Mouse (Mus musculus): ENCODE results near the gene Csf2rb. TPM values are rescaled to one million over a fixed set of nuclear protein-coding genes. Genes with fewer than 3 reads are reported as not detected.

Csf2rb gene
- total RNA-seq, 2 experiments from 2014 or later, result 3.3 to 3.8 TPM

DNA sequence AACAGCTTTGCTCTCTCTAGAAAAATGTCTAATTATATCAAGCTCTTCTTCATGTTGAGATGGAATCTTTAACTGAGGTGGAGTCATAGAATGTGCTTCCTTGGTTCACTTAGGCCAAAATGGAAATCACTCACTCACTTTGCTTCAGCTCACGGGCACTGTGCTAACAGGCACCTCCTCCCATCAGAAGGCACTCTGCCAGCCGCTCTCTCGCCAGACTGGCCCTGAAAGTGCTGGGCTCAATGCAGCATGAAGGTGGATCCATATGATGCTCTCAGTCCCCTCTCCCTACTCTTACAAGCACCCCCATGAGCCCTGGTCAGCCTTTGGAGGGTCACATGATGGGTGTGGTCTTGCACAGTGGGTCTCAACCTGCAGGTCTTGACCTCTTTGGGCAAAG lies 48.7 kb downstream of the Csf2rb start:
- no peak for DNase-seq (ENCODE audit: low spot score in 2 of 2)

DNA sequence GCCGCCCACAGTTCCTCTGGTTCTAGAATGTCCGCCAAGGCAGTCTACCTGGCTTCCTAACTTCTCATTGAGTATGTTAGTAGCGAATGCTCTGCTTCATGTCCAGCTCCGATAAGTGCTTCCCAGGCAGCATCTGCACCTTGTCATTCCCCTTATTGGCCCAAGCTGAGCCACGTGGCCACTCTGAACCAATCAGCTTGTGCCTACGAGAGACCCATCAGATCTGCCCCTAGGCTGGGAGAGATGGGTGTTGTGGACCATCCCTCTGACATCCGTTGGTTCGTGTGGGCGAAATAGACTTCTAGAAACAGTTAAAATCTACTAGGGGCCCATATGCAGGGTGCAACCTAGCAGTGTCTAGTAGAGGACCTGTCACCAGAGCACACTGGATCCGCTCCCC lies 52.3 kb downstream of the Csf2rb start:
- no peak for DNase-seq (ENCODE audit: low spot score in 2 of 2)

DNA sequence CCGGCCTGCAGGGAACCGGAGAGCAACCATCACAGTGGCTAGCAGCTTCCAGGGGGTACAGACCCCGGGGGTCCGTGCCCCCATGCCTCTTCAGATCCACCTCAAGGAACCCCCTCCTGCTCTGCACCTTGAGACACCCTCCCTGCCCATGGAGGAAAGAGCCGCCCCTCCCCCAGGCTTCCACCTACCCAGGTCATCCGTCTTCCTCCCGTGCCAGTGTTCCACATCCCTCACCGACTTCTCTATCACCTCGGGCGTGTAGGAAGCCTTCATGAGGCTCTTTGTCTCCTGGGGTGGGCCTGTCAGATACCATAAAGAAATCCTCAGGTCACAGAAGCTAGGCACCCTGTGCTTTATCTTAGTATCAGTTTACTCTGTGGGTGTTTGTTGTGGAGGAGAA lies 53.0 kb downstream of the Csf2rb start:
- no peak for DNase-seq (ENCODE audit: low spot score in 2 of 2)

DNA sequence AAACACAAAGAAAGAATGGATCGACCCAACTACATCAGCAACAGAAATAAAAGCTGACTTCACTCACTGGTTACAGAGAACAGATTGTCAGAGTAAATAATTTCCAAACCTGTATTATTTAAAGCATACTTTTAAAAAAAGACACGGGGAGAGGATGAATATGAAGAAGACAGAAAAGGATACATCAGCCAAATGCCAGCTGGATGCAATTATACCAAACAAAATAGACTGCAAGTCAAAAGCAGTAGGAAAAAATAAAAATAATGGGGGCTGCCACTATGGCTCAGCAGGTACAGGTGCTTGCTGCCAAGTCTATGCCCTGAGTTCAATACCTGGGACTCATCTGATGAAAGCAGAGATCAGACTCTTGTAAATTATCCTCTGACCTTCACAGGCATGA lies 54.7 kb downstream of the Csf2rb start:
- DNase-seq (ENCODE audit: low spot score in 2 of 2), result no peak

- DNase-seq (ENCODE audit: low spot score in 2 of 2), result peak in 1 of 2 experiments; percentile 64
Measured at GRCm38 (mm10) chr15:78380741-78381140, 55.2 kb downstream of the Csf2rb start.

DNA sequence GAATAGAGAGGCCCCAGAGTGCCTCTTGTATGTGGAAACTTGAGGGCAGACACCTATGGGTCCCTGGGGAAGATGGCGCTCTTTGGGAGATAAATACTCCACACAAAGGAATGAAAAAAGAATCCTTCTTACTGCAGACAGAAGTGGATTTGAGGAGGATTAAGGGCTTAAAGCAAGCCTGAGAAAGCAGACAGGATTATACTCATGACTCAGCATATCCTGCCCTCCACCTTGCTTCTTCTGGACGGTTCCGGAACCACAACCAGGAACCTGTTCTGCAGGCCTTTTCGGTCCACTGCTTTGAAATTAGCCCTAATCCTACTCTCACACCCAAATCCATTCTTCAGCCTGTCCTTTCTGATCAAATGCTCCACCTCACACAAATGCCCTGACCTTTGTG lies 56.6 kb downstream of the Csf2rb start:
- no peak for DNase-seq (ENCODE audit: low spot score in 2 of 2)

GRCm38 (mm10) chr15:78383450-78384219 lies 58.1 kb downstream of the Csf2rb start:
- peak; percentile 45 to 78 for DNase-seq (ENCODE audit: low spot score in 2 of 2)

DNA sequence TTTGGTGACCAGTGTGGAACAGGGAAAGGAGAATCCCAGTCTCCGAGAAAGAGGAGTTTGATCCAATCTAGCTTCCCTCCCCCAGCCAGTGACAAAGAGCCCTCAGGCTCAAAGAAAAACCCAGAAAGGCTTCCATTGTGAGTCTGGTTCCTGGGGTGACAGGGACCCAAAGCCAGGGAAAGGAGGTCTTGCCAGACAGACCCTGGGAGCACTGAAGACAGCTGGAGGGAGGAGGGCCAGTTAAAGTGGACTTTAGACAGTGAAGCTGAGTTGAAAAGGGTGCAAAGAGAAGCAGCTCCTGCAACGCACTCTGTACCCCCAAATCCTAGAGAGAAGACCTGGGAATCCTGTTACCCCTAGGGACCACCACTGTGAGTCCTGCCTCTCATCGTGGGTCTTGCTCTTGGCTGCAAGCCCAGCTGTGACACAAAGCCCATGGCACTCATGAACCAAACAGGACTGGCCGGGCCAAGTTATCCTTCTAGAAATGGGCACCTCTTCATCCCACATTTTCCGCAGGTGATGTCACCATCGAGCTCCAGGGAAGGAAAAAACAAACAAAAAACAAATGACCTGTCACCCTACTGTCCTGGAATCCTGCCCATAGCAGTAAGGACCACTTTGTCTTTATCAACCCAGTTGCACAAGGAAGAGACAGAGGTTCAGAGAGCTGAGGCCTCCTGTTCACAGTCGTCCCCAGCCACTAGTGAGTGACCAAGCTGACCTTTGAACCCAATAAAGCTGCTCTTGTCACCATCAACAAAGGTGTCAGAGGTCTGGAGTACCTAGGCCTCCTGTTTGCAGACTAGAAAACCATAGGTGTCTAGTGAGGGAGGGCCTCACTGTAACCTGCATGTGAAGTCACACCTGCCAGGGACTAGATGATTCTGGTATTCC lies 58.9 kb downstream of the Csf2rb start:
- peak; percentile 60 to 74 for DNase-seq (ENCODE audit: low spot score in 2 of 2)

DNA sequence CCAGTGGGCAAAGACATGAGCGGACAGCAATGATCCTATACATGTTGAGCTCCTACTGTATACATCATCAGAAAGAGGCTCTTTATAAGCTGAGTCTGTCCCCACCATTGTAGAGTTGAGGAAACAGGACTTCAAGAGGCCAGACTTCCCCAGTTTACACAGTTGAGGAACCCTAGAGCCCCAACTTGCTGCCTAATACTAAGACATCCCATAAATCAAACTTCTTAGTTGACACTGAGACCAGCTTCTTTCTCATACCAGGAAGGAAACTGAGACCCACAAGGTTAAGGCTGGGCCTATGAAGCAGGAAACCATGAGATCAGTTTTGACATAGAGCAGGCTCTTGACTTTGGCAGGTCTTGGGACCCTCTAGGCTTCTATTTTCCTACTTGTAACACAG lies 60.0 kb downstream of the Csf2rb start:
- DNase-seq (ENCODE audit: low spot score in 2 of 2), result no peak

DNA sequence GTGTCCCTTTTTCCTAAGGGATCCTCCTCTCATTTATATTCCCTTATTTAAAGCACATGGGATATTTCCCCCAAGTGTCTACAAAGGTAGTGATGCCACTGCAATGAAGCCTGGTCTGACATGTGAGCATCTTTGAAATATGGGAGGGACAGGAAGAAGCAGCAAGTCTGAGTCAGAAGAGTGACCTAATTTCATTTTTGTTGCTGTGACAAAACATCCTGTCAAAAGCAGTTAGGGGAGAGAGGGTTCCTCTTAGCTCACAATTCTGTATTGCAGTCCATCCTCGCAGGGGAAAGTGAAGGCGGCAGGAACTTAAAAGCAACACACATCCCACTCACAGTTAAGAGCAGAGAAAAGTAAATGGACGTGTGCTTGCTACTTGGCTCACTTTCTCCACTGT lies 65.3 kb downstream of the Csf2rb start:
- DNase-seq (ENCODE audit: low spot score in 2 of 2), result no peak

DNA sequence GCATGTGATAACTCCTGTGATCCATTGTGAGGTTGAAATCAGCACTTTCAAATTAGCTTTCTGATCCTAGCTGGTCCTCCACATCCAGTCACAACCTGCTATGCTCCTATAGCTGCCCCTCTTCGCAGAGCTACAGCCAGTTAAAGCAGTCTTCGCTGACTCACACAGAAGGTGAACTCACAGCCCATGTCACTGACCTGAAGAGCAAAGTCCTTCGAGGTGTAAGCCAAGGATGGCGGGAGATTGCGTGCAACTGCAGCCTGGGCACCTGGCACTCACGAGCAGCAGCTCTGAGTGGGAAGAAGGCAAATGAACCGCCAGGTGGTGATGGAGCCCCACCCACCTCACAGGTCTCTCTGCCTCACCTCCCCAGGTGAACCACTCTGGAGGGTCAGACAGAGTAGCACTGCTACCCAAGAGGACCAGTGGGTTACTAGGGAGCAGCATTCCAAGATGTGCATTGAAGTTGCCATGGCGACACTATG lies 70.0 kb downstream of the Csf2rb start, which contains the start of gene Tex33:
TSS of gene Tex33 (minus strand) at position 435 of the 485 bp plus-strand sequence.
- no peak for DNase-seq (ENCODE audit: low spot score in 2 of 2)

DNA sequence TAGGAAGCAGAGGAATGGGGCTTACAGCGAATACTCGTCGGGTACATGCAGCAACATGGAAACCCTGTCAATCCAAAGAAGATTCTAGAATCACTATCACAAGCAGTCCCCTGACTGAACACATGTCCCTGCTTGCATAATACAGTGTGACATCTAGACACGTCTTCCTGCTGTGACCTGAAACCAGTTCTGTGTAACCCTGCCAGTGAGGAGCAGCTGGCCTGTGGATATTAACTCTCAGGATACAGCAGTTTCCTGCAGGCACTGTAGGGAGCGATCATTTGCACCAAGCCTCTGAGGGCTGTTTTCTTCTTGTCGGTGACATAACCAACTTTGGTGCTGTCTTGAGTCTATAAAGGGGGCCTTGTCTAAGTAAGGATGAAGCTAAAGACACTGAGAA lies 75.8 kb downstream of the Csf2rb start:
- DNase-seq (ENCODE audit: low spot score in 2 of 2), result no peak

- peak; percentile 51 to 56 for DNase-seq (ENCODE audit: low spot score in 2 of 2)
Measured at GRCm38 (mm10) chr15:78401921-78402320, 76.4 kb downstream of the Csf2rb start.

DNA sequence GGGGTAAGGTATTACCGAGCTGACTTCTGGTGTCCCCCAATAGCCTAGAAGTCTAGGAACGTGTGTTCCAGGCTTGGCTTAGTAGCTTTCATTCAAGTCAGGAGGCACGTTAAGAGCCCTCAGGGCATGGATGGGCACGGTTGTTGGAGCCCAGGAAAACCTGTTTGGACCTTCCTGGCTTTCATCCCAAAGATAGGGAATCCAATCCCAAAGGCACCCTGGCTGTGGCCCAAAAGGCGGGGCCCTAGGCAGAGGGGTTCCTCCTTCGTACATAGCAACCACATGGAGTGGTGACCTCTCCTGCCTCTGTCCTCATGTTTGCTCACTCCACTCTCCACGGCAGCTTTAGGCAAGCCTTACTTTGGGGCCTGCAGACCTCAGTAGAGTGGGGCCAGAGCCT lies 76.9 kb downstream of the Csf2rb start:
- no peak for DNase-seq (ENCODE audit: low spot score in 2 of 2)

GRCm38 (mm10) chr15:78403301-78403741 lies 77.8 kb downstream of the Csf2rb start:
- no peak for DNase-seq (ENCODE audit: low spot score in 2 of 2)

Small RNAs within 50 kb of the gene (microRNA-seq; reads per million reads assigned to microRNA genes)
- gene Mir7676-1 (0 reads per million in 2 experiments), gene Mir7676-2 (0 reads per million in 2 experiments)

Other genes with a start within 250 kb of the Csf2rb start
- gene Cacng2, start 205.7 kb upstream of the Csf2rb start, total RNA-seq (2021), result 10 to 100 TPM; 43.3 to 45.8 TPM
- 10 to 100 TPM; 26.4 to 31.2 TPM for gene Ift27, start 151.6 kb upstream of the Csf2rb start, total RNA-seq (2021)
- 10 to 100 TPM; 34.6 to 34.9 TPM for gene Pvalb, start 119.4 kb upstream of the Csf2rb start, total RNA-seq (2021)
- gene Ncf4, start 81.0 kb upstream of the Csf2rb start, total RNA-seq (2021), result 1 to 10 TPM in 1 of 2 experiments, not detected in 1; 1.7 TPM
- gene Csf2rb2, start 20.0 kb upstream of the Csf2rb start, total RNA-seq (2021), result 1 to 10 TPM; 2.3 to 2.7 TPM
- under 1 TPM in 1 of 2 experiments, not detected in 1; 0.43 TPM for gene Tex33, start 70.2 kb downstream of the Csf2rb start, total RNA-seq (2021)
- 10 to 100 TPM; 35.4 to 45.6 TPM for gene Tst, start 80.2 kb downstream of the Csf2rb start, total RNA-seq (2021)
- 10 to 100 TPM; 39.5 to 41.9 TPM for gene Mpst, start 80.7 kb downstream of the Csf2rb start, total RNA-seq (2021)
- gene Kctd17, start 102.8 kb downstream of the Csf2rb start, total RNA-seq (2021), result 100 to 1,000 TPM; 254 to 262 TPM
- not detected for gene Tmprss6, start 142.9 kb downstream of the Csf2rb start, total RNA-seq (2021)
- gene Il2rb, start 169.5 kb downstream of the Csf2rb start, total RNA-seq (2021), result under 1 TPM; 0.07 to 0.12 TPM
- 10 to 100 TPM; 10.8 to 12.0 TPM for gene C1qtnf6, start 205.7 kb downstream of the Csf2rb start, total RNA-seq (2021)
- gene Sstr3, start 218.9 kb downstream of the Csf2rb start, total RNA-seq (2021), result 10 to 100 TPM; 22.9 to 23.9 TPM
- 1 to 10 TPM; 2.5 to 3.5 TPM for gene Rac2, start 247.0 kb downstream of the Csf2rb start, total RNA-seq (2021)